Mouse (Mus musculus) erythroblast, embryonic 14.5 days (primary cell): Measurements from ENCODE around the gene Atxn3.

Experiments
- GATA1 ChIP-seq: IDR thresholded peaks from 2 replicates; pipeline ENCODE4 v1.6.1; 2012; ENCODE audit warnings: low read length, inconsistent platforms, mixed read lengths
- TAL1 ChIP-seq: IDR thresholded peaks from 3 replicates; pipeline ENCODE4 v1.6.1; 2012; ENCODE audit warnings: low read length, inconsistent platforms, mixed read lengths

DNA sequence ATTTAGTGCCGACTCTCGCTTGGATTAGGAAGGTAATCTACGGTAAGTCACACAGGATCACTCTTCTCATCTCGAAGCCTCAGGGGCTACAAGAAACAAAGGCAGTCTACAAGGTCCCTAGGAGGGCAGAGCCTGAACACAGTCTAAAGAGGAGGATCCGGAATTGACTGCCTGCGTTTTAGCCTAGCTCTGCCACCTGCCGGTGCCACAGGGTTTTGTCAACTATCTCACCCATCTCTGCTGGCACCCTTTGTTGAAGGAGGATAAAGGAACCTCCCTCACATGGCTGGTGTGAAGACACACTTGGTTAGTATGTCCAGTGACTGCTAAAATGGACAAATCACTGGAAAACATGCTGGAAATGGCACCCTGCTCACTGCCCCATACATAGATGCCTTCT is 20.5 kb downstream of the Atxn3 start:
- TF ChIP-seq GATA1 = no peak
- no peak for TF ChIP-seq TAL1
